Mouse (Mus musculus) megakaryocyte, embryonic 14.5 days (primary cell): ENCODE data around the gene Atxn7l3b.

Source experiments
- FLI1 ChIP-seq: IDR thresholded peaks from 2 replicates; pipeline ENCODE4 v1.6.1; 2012; ENCODE audit warnings: low read length, inconsistent platforms, mixed read lengths
- GATA1 ChIP-seq: IDR thresholded peaks from 3 replicates; pipeline ENCODE4 v1.6.1; 2012; ENCODE audit warnings: mixed read lengths, low read length, inconsistent platforms, borderline replicate concordance

DNA sequence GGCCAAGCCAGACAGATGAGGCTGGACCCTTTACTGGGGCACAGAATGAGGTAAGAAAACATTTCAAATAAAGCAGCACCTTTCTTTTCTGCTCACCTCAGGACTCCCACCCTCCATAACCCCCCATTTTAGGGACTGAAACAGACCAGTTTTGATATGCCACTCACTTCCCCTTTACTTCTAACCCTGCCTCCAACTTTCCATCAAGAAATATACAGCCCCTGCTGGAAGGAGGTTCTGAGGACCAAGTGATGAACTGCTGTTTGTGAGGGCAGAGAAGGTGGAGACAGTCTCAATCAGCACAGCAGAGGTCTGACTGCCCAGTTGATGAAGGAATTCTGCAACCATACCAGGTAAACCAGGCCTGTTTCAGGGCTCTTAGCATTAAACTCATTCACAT is 1.8 kb downstream of the Atxn7l3b start:
- TF ChIP-seq GATA1 (no peak), FLI1 (no peak)
